Mouse (Mus musculus) brain, embryonic 18.5 days (tissue): ENCODE measurements around the gene Mpp4.

Source experiments
- DNase-seq: peaks from one replicate; pipeline ENCODE4 v3.0.0-alpha.2; 2012; ENCODE audit warnings: low read depth, low spot score

Gene Mpp4

DNA sequence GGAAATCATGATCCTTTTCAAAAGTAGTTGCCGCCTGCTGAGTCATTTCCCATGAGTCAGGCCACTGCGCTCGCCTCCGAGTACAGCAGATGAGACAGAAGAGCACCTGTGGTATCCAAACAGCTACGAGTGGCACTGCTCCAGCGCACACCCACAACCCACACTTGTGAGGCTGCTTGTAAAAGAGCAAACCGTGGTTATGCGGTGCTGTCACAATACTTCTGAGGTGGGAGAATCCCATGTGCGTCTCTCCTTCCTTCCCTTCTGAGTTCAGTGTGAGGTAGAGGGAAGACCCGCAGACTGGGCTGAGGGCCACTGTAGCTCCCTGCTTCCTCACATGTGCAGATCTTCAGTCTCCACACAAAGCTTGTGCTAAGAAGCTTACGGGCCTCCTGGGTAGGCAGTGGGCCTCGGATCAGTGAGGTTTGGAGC is at the start of gene Mpp4:
Gene Mpp4 (minus strand): TSS at position 360 of the 432 bp plus-strand sequence.
- no peak for DNase-seq

DNA sequence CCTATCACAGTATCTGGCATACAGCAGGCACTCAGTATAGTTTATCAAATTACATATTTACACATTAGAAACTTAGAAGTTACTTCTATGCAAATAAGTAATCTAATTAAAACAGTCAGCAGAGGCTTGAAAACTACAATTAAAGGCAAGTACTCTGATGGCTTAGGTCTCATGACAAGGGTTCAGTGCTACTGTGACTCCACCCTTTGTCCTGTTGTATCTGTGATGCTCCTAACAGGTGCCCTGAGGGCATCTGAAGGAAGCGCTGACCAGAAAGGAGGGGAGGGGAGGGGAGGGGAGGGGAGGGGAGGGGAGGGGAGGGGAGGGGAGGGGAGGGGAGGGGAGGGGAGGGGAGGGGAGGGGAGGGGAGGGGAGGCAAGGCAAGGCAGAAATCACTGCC is 49.8 kb upstream of the Mpp4 start:
- DNase-seq: no peak

DNA sequence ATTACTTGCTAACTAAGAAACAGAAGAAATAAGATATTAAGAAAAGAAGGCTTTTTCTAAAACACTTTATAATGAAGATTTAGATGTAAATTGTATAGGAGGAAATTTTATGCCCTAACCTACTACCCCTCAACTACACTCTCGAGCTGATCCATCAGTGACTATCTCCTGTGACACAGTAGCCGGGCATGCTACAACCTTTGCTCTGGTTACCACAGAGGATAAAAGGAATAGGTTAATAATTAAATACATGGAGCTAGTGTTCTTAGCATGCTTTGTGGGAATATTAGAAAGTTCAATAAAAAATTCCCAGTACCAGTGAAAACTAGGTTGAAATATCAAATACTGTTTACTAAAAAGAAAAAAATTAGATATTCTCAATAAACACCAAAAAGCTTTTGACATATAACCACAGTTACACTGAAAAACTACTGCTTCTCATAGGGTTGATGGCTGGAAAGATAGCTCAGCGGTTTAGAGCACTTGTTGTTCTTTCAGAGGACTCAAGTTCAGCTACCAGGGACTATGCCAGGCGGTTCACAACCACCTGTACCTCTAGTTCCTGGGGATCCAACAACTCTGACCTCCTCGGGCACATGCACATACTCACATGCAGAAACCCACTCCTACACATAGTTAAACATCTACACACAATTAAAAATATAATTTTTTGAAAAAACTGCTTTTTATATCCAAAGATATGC is 49.0 kb upstream of the Mpp4 start:
- no peak for DNase-seq

DNA sequence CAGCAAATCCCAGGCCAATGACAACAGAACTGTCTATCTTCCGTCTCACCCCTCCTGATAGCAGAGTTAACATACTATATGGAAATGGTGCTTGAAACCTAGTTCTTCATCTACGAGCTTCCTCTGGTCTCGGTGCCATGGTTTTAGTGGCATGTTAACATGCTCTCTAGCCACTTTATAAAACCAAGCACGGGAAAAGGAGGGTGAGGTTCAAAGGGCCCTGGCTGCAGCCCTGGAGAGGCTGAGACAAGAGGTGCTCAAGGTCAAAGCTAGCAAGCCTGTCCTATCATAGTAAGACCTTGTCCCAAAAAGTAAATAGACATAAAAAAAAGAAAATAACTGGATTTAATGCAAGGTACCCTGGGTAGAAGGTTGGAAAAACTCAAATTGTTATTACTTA is 48.5 kb upstream of the Mpp4 start:
- DNase-seq: no peak

DNA sequence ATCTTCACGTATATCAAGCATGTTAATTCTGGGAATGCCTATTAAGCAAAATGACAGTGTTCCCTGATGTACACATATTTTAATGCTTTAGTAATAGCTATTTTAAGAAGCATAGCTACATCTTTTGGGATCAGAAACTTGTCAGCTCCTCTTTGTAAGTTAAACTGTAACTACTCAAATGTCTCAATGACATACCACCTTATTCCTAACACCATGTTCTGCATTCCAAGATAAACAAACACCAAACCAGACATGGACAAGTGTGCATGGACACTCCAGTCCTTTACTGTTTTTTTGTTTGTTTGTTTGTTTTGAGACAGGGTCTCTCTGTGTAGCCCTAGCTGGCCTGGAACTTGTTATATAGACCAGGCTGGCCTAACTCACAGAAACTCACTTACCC is 45.1 kb upstream of the Mpp4 start:
- DNase-seq: no peak

DNA sequence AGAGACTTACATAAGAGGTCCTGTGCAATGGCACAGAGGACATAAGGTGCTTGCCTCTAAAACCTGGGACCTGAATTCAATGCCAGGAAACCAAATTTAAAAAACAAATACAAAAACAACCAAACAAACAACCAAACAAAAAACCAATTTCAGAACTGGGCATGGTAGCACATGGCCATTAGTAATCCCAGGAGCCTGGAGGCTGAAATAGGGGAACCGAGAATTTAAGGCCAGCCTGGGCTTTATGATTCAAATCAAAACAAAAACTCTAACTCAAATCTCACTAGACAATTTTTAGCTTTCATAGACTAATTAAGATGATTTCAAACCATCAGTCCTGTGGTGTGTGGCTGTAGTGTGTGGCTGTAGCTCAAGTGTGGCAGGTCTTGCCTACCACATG is 41.3 kb upstream of the Mpp4 start:
- no peak for DNase-seq

DNA sequence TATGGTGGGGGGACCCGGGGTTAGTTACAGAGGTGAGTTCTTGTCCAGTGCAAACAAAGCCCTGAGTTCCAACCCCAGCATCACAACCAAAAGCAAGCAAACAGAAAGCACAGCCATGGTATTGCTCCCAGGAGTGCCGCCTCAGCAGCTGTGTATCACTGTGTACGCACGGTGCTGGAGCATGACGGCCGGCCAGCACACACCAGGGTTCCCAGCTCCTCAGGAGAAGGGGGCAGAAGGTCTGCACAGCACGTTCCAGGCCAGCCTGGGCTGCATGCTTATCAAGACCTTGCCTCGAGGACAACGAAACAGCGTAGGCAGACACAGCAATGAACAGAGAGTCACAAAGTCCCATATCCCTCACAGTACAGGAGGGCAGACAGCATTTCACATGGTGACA is 39.2 kb upstream of the Mpp4 start:
- DNase-seq: no peak

DNA sequence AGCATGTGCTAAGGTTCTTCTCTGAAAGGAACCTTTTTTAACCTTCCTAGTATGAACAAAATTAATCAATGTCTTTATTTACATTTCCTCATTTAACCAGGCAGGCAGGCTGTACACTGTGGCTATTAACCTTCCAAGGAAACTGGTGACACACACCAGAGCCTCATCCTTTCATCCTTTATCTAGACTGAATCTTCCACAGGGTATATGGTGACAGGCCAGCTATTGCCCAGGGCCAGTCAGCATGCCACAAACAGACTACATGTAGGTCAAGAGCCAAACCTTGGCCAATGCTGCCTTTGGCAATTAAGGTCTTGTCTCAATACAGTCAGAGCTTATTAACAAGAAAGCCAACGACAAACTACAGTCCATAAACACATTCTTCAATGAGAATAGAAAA is 38.4 kb upstream of the Mpp4 start:
- DNase-seq: no peak

DNA sequence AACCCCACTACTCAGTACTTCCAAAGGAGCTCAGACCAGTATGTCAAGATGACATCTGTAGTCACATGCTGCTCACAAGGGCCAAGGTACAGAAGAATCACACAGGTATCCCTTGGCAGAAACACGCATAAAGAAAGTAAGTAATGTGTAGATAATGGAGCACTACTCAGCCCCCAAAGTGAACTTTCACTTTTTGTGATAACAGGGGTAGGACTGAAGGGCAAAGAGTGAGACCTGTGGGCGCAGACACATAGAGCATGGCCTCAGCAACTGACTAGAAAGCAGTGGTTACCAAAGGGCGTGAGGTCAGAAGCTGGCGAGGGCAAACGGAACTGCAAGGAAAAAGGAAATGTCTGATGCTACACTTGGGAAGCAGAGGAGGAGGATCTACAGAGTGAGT is 37.8 kb upstream of the Mpp4 start:
- no peak for DNase-seq

DNA sequence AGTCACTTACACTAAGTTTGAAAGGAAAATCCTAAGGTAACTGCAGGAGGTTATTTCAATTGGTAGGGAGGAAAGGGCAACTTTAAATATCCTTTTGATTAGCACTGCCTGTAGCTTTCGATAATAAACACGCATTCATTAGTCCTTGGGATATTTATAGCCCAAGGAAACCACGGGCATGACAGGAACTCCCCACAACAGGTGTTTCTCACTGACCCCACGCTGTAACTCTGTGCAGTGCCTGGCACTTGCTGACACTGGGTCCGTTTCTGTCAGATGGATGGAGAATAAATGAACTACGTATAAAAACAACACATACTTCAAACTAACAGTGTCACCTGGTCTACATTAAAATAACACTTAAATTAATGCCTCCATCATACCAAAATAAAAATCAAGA is 31.8 kb upstream of the Mpp4 start:
- no peak for DNase-seq

DNA sequence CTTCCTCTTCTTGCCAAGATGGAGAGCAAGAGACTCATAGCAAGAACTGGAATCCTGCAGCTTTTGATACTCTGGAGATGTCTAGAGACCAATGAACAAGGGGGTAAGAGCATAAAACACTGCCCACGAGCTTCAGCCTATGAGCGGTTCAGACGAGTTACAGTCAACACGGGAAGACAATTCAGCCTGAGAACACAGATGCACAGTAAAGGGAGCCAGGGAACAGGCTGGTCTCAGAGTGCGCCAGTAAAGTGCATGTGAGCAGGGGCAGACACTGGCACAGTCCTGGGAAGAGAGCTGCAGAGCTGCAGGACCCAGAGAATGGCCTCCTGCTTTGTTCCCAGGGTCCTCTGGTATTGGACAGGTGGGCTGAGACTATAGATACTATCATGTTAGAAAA is 24.6 kb upstream of the Mpp4 start:
- DNase-seq: no peak

DNA sequence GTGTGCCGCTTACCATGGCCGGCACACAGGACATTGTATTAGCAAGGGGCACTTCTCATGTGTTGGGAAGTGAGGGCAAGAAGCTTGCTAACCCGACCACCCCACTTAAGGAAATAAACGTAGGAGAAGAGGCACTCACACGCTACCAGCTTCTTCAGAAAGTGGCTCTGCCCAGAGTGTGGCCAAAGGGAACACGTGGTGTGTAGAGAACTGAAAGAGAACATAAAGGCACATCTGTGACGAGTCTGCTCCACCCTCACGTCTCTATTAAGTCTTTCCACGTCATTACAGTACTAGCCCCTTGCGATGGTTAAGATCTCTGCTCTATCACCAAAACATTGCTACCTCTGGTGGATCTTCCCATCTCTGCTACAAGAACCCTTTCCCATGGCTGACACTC is 23.1 kb upstream of the Mpp4 start:
- no peak for DNase-seq

DNA sequence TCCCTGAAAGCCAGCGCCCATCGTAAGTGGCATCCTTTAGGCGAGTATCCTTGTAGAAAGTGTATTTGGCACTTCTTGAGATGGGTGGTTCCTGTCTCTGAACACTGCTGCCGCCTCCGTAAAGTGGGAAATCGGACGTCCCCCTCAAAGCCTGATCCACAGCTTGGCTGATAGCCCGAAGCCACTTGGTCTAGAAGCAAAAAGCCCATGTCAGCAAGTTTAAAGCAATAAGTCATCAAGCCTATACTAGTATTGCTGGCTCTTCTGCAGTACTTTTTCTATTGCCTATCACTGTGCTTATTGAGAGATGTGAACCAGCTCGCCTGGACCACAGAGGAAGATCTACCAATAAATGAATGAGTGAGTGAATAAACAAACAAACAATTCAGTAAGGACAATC is 22.2 kb upstream of the Mpp4 start:
- DNase-seq: no peak

DNA sequence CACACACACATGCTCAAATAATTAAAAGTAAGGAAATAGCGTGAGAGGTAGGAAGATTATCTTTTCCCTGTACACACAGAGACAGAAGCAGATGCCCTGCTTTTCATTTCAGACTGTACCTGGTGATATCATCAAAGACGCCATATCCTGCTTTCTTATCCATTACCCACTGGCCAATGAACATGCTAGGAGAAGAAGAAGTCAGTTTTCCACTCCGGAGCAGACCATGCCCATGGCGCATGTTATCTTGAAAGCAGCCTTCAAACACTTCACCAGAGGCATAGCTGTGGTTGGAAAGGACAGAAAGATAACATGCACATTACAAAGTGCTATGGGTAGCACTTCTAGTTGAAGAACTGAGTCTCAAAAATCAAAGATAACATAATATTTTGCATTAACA is 19.9 kb upstream of the Mpp4 start:
- DNase-seq: no peak

DNA sequence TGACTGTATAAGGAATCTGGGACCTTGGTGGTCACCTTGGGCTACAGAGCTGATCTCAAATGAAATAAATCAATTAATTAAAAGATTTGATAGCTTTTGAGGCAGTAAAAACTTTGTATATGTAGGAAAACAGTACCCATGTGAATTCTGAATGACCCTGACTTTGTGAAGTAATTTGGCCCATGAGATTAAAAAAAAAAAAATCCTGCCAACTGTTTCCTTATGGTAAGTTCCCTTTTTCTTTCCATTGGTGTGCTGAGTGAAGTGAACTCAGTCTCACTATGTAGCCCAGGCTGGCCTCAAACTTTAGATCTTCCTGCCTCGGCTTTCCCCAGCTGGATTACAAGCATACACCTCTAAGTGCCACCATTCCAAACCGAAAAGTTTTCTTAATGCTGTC is 19.2 kb upstream of the Mpp4 start:
- no peak for DNase-seq

DNA sequence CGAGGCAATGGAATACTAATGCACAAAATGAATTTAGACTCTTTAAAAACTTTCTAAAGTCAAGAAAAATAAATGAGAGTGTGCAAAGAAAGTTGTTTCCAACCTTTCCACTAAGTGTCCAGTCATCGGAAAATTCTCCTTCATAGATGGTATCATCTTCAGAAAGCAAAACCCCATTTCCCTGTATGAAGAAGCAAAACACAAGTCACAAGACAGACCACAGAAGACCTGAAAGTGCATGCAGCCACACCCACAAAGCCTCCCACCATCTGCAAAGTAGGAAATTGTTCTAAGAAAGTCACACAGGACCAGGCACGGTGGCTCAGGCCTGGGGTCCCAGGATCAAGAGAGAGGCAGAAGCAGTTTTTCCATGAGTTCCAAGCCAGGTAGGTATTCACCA is 16.8 kb upstream of the Mpp4 start:
- DNase-seq: no peak

DNA sequence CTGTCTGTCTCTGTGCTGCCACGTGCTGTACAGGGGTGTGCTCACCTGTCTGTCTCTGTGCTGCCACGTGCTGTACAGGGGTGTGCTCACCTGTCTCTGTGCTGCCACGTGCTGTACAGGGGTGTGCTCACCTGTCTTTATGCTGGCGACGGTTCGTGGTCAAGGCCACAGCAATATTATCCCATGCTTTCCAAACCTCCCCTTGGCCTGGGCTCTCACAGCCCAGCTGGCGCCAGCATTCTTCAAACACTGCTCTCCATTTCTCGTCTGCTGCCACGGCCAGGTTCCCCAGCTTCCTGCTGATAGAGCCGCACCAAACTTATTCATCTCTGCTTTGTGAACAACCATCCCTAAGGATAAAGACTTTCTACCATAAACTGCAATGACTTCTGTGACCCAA is 15.2 kb upstream of the Mpp4 start:
- DNase-seq: no peak

DNA sequence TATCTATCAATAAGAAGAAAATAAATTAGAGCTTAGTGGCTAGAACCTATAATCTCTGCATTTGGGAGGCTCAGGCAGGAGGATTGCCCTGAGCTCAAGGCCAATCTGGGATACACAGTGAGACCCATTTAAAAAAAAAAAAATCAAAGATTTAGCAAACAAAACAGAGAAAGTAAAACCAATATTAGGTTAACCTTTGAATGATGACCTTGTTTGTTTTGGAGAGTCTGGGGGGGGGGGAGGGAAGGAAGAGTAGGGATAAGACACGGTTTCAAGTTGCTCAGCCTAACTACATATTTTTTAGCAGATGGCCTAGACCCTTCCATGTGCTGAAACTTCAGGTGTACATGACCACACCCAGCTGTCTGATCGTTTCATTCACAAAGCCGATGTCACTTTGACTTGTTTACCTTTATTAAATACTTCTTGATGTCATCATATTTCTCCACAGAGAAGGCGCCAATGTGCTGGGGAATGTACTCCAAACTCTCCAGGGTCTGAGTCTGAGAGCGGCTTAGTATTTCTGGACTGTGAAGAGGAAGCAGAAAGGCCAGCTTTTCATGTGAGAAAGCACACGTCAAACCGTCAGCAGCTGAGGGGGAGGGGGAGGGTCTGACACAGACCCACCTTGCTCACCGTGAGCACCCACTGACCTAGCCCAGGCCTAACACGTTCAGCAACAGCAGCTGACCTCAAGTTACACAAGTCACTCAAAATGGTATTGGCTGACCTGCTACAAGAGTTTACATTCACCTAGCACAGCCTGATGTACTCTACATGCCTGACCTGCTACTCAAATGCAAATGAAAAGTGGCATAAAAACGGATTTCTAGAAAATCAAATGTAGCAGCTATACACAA is 11.6 kb upstream of the Mpp4 start:
- no peak for DNase-seq

DNA sequence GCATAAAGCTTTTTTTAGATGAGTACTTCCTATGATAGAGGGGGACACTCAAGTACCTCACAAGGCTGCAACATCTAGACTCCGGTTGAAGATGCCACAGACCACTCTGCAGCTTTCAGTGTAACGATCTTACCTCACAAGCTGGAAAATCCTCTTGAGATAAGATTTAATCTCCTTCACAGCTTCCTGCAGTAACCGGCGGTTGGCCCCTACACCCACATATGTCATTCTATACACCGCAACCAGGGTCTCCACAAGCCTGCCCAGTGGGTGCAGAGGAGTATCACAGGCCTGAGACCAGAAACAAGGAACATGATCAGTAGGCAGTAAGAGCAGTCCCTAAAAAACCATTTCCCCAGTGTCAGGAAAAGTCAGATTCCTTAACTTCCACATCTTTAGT is 9.8 kb upstream of the Mpp4 start:
- no peak for DNase-seq

DNA sequence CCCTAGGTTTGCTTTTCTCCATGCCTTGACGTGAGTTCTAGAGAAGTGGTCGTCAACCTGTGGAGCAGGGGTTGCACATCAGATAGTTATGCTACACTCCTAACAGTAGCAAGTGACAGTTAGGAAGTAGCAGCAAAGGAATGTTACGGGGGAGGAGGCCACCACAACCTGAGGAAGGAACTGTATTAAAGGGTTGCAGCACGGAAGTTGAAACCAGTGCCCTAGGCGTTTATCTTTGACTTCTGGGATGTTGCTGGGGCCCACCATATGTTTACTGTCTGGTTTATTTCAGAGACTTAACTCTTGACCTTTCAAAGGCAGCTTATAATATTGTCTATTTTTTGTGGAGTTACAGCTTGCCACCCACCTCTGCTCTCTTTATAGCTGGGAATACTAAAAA is 8.7 kb upstream of the Mpp4 start:
- no peak for DNase-seq

DNA sequence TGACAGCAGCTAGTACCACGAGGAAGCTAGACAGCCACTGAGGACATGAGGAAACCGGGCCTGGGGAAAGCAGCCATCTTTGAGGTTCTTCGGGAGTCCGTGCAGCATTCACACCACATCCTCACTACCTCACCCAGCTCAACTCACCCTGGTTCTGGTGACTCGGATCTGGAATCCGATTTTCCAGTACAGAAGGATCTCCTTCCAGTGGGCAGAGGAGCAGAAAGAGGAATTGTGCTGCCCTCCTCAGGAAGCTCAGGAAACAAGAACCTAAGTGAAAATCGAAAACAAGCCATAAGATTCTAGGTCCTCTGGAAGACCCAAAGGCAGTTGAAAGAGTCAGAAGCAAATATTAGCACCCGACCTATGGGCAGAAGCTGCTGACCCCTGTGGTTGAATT is 7.1 kb upstream of the Mpp4 start:
- DNase-seq: no peak

DNA sequence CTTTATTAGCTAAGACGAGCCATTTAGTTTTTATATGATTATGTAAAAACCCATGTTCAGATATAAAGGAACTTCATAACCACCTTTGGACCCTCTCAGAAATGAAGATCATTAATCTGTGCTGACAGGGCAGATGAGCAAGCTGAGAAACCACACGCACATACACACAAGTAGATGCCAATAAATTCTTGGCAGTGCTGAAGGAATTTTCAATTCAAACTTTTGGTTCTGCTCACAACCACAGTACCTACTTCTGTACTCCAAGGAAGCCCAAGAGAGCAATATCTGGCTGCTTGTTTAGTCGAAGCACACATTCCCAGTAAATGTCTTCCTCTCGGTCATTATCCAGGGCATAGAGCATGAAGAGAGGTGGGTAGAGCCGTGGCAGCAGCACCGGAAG is 6.4 kb upstream of the Mpp4 start:
- no peak for DNase-seq

DNA sequence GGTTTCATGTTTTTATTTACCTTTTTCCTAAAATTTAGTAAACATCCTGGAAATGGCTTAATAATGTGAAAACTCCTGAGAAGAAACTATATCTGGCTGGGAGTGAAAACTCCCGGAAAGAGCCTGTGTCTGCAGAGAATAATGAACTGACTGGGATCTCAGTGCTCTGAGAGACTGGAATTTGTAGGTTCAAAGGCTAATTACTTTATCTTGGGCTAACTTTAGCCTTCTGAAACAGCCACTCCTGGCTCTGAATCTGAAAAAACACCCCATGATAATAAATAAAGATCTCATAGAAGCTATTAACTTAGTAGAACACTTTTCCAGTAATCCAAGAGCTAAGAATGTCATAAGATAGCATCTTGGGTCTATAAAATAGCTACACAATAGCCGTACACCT is 5.4 kb upstream of the Mpp4 start:
- no peak for DNase-seq
